Mouse (Mus musculus) erythroblast, embryonic 14.5 days (primary cell): Measurements from ENCODE around the gene Aim2.

Source experiments
- GATA1 ChIP-seq: IDR thresholded peaks from 2 replicates; pipeline ENCODE4 v1.6.1; 2012; ENCODE audit warnings: low read length, inconsistent platforms, mixed read lengths
- TAL1 ChIP-seq: IDR thresholded peaks from 3 replicates; pipeline ENCODE4 v1.6.1; 2012; ENCODE audit warnings: low read length, inconsistent platforms, mixed read lengths

DNA sequence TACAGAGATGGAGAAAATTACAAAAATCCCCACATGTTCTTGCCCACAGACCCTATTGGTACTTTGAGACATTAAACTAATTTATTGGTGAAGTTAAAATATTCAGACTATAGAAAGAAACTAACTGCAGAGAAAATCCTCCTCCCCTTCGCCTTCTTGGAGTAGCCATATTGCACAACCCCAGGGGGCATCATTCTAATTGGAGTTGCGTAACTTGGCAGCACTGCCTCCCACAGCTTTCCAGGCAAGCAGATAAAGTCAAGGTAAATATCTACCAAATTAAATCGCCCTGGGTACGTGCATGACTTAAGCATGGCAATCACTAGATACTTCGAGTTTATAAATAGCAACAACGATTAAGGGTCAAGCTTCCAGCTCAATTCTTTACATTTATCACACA, 20.9 kb downstream of the Aim2 start:
- TF ChIP-seq TAL1, result no peak
- no peak for TF ChIP-seq GATA1
